Mouse (Mus musculus) testis, adult 2 months (tissue): Measurements from ENCODE around the gene Scn1b. TPM values are rescaled to one million over a fixed set of nuclear protein-coding genes. Genes with fewer than 3 reads are reported as not detected.

ENCODE experiments used
- H3K27ac ChIP-seq: fragments of 200-500 bp; 2 replicates; pipeline ENCODE4 v1.5.1; 2012; ENCODE audit warnings: low read depth, low read length; ENCODE audit not compliant: control insufficient read depth, insufficient read depth
- H3K27me3 ChIP-seq: fragments of 200-500 bp; 2 replicates; pipeline ENCODE4 v1.6.1; 2012; ENCODE audit warnings: mild to moderate bottlenecking, low read length, moderate library complexity; ENCODE audit not compliant: control insufficient read depth, insufficient read depth
- H3K36me3 ChIP-seq: fragments of 200-500 bp; 2 replicates; pipeline ENCODE4 v1.6.1; 2012; ENCODE audit warnings: mild to moderate bottlenecking, low read length; ENCODE audit not compliant: control insufficient read depth, insufficient read depth
- H3K4me1 ChIP-seq: fragments of 200-500 bp; 2 replicates; pipeline ENCODE4 v1.6.1; 2012; ENCODE audit warnings: low read length; ENCODE audit not compliant: control insufficient read depth, insufficient read depth
- H3K4me3 ChIP-seq: fragments of 200-500 bp; 2 replicates; pipeline ENCODE4 v1.5.1; 2012; ENCODE audit warnings: low read depth, mild to moderate bottlenecking, low read length, moderate library complexity, mixed read lengths; ENCODE audit not compliant: control insufficient read depth
- CTCF ChIP-seq: fragments of 200-500 bp; IDR thresholded peaks from 2 replicates; pipeline ENCODE4 v1.5.1; 2012; ENCODE audit warnings: low read depth, mild to moderate bottlenecking, inconsistent platforms, low read length, moderate library complexity; ENCODE audit not compliant: control insufficient read depth, insufficient read depth, insufficient replicate concordance
- POLR2A ChIP-seq: fragments of 200-500 bp; IDR thresholded peaks from 2 replicates; pipeline ENCODE4 v1.6.1; 2012; ENCODE audit warnings: low read depth, mild to moderate bottlenecking, inconsistent platforms, low read length, moderate library complexity; ENCODE audit not compliant: control insufficient read depth
- polyA plus RNA-seq: library from polyadenylated mRNA; depleted of rRNA; stranded (reverse); fragments of >200 nt; gene quantifications from 2 replicates; pipeline ENCODE4 v1.2.3, GENCODE M21; 2012

The Scn1b gene
- polyA plus RNA-seq, 1 experiment = 1.4 TPM

DNA sequence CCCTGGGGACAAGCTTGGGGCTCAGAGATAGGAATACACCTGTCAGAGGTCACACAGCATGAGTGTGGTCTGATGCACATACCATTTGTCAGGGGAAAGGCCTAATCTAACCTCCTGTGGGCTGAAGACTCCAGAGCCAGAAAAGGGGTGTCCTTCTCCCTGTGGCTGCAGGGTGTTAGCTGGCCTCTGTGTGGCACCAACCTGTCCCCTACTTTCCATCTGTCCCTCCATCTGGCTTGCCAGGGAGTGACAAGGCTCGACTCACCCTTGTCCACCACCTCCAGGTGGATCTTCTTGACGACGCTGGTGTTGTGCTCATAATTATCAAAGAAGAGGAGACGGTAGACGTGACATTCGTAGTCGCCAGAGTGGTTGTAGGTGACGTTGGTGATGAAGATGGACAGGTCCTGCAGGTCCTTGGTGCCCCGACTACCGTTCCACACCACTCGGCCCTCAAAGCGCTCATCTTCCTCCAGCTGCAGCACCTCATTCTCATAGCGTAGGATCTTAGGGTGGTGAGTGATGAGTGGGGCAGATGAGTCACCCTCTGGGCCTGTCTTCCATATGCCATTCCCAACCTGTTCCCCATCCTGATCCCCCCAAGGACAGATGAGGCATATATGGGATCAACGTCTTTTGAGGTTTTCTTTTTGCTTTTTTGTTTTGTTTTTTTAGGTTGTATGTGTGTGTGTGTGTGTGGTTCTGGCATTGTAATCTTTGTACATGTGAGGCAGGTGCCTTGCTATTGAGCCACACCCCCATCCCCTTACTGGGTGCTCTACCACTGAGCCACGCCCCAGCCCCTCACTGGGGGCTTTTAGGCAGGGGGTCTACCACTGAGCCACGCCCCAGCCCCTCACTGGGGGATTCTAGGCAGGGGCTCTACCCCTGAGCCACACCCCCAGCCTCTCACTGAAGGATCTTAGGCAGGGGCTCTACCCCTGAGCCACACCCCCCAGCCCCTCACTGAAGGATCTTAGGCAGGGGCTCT lies 3.9 kb downstream of the Scn1b start:
- TF ChIP-seq POLR2A (no peak), CTCF (no peak)
- H3K4me1 ChIP-seq = peaks cover 12% of the 10 kb centered on the region
- H3K4me3 ChIP-seq = no peak overlapping the region
- H3K27ac ChIP-seq = no peak overlapping the region
- no peaks in the 10 kb centered on the region for H3K36me3 ChIP-seq
- no peaks in the 10 kb centered on the region; the same call in 1 of the 2 replicates for H3K27me3 ChIP-seq

DNA sequence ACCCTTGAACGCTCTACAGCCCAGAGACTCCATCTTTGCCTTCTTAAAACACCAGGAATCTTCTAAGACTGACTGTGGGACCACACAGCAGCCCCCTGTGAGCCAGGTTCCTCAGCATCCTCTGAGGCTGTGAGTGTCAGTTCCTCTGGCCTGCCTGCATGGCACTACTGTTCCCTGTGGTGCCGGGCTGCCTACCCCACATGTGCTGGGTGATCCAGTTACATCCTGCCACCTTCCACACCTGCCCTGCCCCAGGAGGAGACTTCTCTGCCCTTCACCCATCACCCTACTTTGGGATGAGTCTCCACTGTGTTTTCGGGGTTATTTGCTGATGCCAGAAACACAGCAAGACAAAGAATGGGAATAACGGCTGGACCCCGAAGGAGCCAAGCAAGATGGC lies 7.2 kb downstream of the Scn1b start:
- no peaks in the 10 kb centered on the region; the same call in 1 of the 2 replicates for H3K27me3 ChIP-seq

DNA sequence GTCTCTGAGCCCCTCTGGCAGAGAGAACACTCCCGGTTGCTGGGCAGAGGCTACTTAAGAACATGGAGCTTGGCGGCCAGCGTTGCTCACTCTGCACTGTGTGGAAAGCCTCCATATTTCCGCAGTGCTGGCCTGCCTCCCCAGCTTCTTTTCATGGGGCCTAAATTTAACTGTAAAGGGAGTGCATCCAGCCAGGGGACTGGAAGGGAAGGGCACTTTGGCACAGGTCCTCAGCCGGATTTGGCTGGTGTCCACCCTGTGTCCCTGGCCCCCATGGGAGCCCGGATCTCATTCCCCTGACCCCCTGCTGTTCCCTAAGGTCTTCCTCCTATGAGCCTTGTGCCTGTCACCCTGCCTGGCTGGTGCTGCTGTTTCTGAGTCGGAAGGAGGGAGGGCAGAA lies 8.3 kb downstream of the Scn1b start:
- TF ChIP-seq POLR2A = no peak
- TF ChIP-seq CTCF = no peak
- no peaks in the 10 kb centered on the region for H3K36me3 ChIP-seq
- H3K4me3 ChIP-seq = no peak overlapping the region
- no peaks in the 10 kb centered on the region; the same call in 1 of the 2 replicates for H3K27me3 ChIP-seq
- H3K4me1 ChIP-seq = peaks cover 14% of the 10 kb centered on the region
- no peak overlapping the region for H3K27ac ChIP-seq

More for the DNA sequence above, 7.2 kb downstream of the Scn1b start:
- H3K4me3 ChIP-seq = no peak overlapping the region
- no peaks in the 10 kb centered on the region for H3K36me3 ChIP-seq
- H3K4me1 ChIP-seq = peaks cover 14% of the 10 kb centered on the region
- TF ChIP-seq POLR2A = no peak
- H3K27ac ChIP-seq = no peak overlapping the region

DNA sequence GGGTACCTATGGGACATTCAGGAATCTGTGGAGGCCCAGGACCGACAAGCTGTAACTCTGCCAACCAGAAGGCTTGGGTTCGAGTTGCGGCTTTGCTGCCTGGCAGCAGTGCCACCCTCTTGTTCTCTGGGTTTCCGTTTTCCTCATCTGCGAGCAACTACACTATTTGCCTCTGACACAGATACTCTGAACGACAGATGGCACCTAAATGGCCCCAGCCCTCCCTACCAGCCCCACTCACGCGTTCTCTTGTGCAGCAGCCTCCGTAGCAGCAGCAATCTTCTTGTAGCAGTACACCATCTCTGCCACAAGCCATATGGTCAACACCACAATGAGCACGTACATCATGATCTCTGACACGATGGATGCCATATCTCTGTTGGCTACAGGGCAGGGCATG lies 9.3 kb downstream of the Scn1b start:
- no peak overlapping the region for H3K27ac ChIP-seq
- no peaks in the 10 kb centered on the region for H3K36me3 ChIP-seq
- no peaks in the 10 kb centered on the region; the same call in 1 of the 2 replicates for H3K27me3 ChIP-seq
- H3K4me1 ChIP-seq = peaks cover 10% of the 10 kb centered on the region
- TF ChIP-seq CTCF (no peak), POLR2A (no peak)
- no peak overlapping the region for H3K4me3 ChIP-seq

DNA sequence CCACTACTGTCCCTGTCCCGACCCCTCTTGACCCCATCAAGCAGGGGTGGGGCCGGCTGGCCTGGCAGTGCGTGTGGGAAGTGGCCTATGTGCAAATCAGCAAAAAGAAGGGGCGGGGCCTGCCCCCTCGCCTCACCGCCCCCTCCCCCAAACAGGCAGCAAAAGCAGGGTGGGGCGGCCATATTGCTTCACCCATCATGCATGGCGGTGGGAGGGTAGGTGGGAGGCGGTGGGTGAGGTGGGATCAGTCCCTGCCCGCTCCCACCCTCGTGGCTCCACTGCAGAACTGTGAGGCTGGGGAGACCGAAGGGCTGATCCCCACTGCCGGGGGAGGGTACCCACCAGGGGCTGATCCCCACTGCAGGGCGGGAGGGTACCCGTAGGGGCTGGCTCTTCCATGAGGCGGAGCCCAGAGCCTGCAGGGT lies 10.1 kb downstream of the Scn1b start:
- Histone ChIP-seq H3K36me3 (no peaks in the 10 kb centered on the region), H3K27ac (no peak overlapping the region), H3K4me1 (peaks cover 10% of the 10 kb centered on the region), H3K4me3 (no peak overlapping the region), H3K27me3 (no peaks in the 10 kb centered on the region; the same call in 1 of the 2 replicates)
- no peak for TF ChIP-seq POLR2A
- no peak for TF ChIP-seq CTCF

DNA sequence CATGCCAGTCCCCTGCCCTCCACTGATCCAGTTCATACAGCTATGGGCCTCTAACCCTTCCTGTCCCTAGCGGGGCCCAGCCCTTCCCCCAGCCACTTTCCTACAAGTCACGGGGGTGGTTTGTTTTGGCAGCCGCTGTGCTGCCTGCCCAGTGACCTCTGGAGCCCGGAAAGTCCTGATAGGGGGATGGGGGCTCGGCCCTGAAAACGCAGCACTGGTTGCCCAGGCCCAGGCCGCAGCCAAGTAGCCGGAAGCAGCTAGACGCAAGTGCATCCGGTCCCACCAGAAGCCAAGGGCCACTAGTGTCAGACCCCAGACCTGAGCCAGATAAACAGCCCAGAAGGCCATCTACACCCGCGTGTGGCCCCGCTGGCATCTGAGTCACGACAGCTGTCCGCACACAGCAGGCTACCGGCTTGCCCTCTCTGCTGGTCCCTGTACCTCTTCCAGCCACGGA lies 11.2 kb downstream of the Scn1b start:
- Histone ChIP-seq H3K36me3 (no peaks in the 10 kb centered on the region), H3K27ac (no peak overlapping the region), H3K27me3 (no peaks in the 10 kb centered on the region; the same call in 1 of the 2 replicates), H3K4me3 (no peak overlapping the region; the same call in 1 of the 2 replicates), H3K4me1 (peaks cover 10% of the 10 kb centered on the region)
- TF ChIP-seq POLR2A (no peak), CTCF (no peak)

DNA sequence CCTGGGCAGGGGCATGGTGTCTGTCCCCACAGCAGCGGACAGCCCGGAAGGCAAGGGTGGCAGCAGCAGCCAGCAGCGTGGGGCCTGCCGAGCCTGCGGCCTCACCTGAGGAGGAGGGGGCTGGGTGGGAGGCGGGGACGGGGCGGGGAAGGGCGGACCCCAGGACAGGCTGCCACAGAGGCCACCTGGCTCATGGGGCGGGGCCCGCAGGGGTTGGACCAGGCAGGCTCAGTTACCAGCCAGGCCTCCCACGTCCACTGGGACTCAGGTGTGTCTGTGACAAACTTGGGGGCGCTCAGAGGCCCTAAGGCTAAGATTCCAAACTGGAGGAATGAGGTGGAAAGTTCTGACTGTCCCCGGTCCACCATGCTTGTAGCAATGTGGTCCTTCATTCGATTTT lies 11.6 kb downstream of the Scn1b start, which contains the start of gene Hpn:
Hpn (minus strand) TSS at position 109 of the 400 bp plus-strand sequence.
- Histone ChIP-seq H3K4me3 (no peak within 1 kb of the TSS; the same call in 1 of the 2 replicates), H3K27ac (no peak within 1 kb of the TSS), H3K4me1 (peaks cover 10% of the 10 kb centered on the region), H3K36me3 (no peaks in the 10 kb centered on the region), H3K27me3 (no peaks in the 10 kb centered on the region; the same call in 1 of the 2 replicates)
- TF ChIP-seq CTCF (no peak), POLR2A (no peak)

DNA sequence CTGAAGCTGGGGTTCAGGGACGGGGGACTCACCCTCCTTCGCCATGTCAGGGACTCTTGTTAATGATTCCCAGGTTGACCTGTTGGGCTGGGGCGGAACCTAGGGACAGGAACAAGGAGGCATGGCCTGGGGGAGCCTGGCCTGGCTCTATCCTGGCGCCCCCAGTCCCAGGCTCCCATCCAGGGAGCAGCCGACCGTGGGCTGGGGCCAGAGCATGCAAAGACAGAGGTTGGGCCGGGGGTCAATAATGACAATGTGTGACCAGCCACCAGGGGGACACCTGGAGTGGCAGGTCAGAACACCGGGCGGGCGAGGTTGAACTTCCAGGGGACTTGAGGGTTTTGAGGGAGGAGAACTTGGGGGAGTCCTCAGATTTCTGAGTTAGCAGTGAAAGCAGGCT lies 12.2 kb downstream of the Scn1b start:
- Histone ChIP-seq H3K36me3 (no peaks in the 10 kb centered on the region), H3K4me1 (peaks cover 10% of the 10 kb centered on the region), H3K4me3 (no peak overlapping the region), H3K27me3 (no peaks in the 10 kb centered on the region; the same call in 1 of the 2 replicates), H3K27ac (no peak overlapping the region)
- TF ChIP-seq POLR2A (no peak), CTCF (no peak)
